In the genomic region with DNA sequence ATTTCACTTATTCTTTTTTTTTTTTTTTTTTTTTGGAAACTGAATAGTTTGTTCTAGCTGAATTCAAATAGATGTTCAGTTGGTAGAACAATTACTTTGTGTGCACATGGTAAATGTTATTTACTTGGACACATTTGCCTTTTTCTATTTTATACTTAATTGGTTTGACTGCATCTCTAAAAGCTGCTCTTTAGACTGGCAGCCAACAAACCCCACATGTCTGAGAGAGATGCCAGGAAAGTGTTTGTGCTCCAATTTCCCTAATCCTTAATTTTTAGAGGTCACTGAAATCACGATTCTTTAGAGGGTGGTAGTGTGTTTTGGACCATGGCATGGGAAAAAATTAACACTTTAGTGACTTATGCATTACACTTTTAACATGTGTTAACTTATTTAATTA, we compare ENCODE assay signal across 30 mouse cellular contexts. TPM values are rescaled to one million over a fixed set of nuclear protein-coding genes. Genes with fewer than 3 reads are reported as not detected.
A peak's percentile ranks its signal among the peaks of the same experiment; 100 is the strongest.
DNase-seq lines count a peak whose midpoint lies in the region; ATAC-seq and TF ChIP-seq lines count a peak whose summit lies in the region.
"Had no signal": no experiment of that assay in that cellular context is flagged by ENCODE, and none has a peak within 500 bp of the region (broad histone marks: within the 10 kb centered on the region; RNA-seq: fewer than 3 reads in every experiment).

No protein-coding gene starts in this region.

- no peaks in the 10 kb centered on the region for H3K36me3 ChIP-seq in forebrain, embryonic 14.5 days (ENCODE audit: control insufficient read depth, insufficient read depth, low read length)
- H3K36me3 ChIP-seq in forebrain, embryonic 15.5 days: no peaks in the 10 kb centered on the region
- H3K36me3 ChIP-seq: forebrain, embryonic 12.5 days; kidney, embryonic 15.5 days; limb, embryonic 10.5 days; liver, embryonic 15.5 days; lung, embryonic 15.5 days; midbrain, embryonic 15.5 days had no signal

- no peak overlapping the region for H3K4me2 ChIP-seq in forebrain, embryonic 14.5 days (ENCODE audit: low read length)
- no peak overlapping the region for H3K4me2 ChIP-seq in forebrain, embryonic 15.5 days (replicated peaks)
- H3K4me2 ChIP-seq: embryonic facial prominence, embryonic 12.5 days; forebrain, embryonic 12.5 days; heart, embryonic 11.5 days; kidney, embryonic 15.5 days; liver, embryonic 15.5 days; lung, embryonic 15.5 days; midbrain, embryonic 15.5 days had no signal

- DNase-seq in forebrain, embryonic 14.5 days (ENCODE audit: low spot score): peak; percentile 64
- peak; percentile 9 for DNase-seq in left cerebral cortex, postnatal 4 days
- no peak for DNase-seq in left cerebral cortex, adult 8-10 months (ENCODE audit: low spot score in 2 of 2)
- peak; percentile 63 to 67 for DNase-seq in layer of hippocampus, adult 2 months (ENCODE audit: low spot score in 2 of 2)
- no peak for DNase-seq in right cerebral cortex, postnatal 10 days (ENCODE audit: low spot score in 2 of 2)
- no peak for DNase-seq in lung, postnatal 36 days
- DNase-seq: adrenal gland, postnatal 10 days; B cell, adult 2 months; cerebellum, adult 11 months; gastrocnemius, postnatal 14 days; heart, adult 11 months; kidney, postnatal 36 days; liver; lung, postnatal 4 days; right cerebral cortex, postnatal 4 days; thymus, postnatal 36 days had no signal

- ATAC-seq in forebrain, embryonic 14.5 days: no peak
- no peak for ATAC-seq in forebrain, embryonic 15.5 days (replicated peaks)
- ATAC-seq: hindbrain, embryonic 16.5 days; intestine, embryonic 16.5 days; midbrain, embryonic 15.5 days had no signal

- intact Hi-C loops in left cerebral cortex, postnatal 4 days (cut with DNase I): loop anchor here (10.0 kb wide), 1 partner anchor 48 kb away; a partner anchor contains a TSS

- TF ChIP-seq CTCF in layer of hippocampus, adult 2 months (conservative IDR thresholded peaks at IDR 0.05): no peak

- H3K27ac ChIP-seq in forebrain, embryonic 14.5 days (ENCODE audit: low read depth, low read length): no peak overlapping the region
- no peak overlapping the region for H3K27ac ChIP-seq in forebrain, embryonic 15.5 days (replicated peaks)
- peak overlapping the region; percentile 81 for H3K27ac ChIP-seq in layer of hippocampus, adult 2 months
- H3K27ac ChIP-seq: embryonic facial prominence, embryonic 12.5 days; forebrain, embryonic 12.5 days; kidney, embryonic 15.5 days; left cerebral cortex, adult 2 months; limb, embryonic 10.5 days; liver, embryonic 15.5 days; lung, embryonic 15.5 days; midbrain, embryonic 15.5 days had no signal

- WGBS in forebrain, embryonic 14.5 days: 4% methylated on average over 1 of the region's 1 CpGs
- WGBS in forebrain, embryonic 15.5 days: 0% methylated on average over 1 of the region's 1 CpGs

- no peak overlapping the region for H3K9ac ChIP-seq in forebrain, embryonic 14.5 days (ENCODE audit: low read length)
- H3K9ac ChIP-seq in forebrain, embryonic 15.5 days (replicated peaks): no peak overlapping the region
- H3K9ac ChIP-seq: embryonic facial prominence, embryonic 12.5 days; forebrain, embryonic 12.5 days; kidney, embryonic 15.5 days; liver, embryonic 15.5 days; lung, embryonic 15.5 days; midbrain, embryonic 15.5 days had no signal

- no peaks in the 10 kb centered on the region for H3K9me3 ChIP-seq in forebrain, embryonic 14.5 days (replicated peaks; ENCODE audit: control insufficient read depth, low read length)
- H3K9me3 ChIP-seq in forebrain, embryonic 15.5 days: no peaks in the 10 kb centered on the region
- H3K9me3 ChIP-seq: embryonic facial prominence, embryonic 12.5 days; forebrain, embryonic 12.5 days; G1E; kidney, embryonic 15.5 days; limb, embryonic 10.5 days; liver, embryonic 15.5 days; lung, embryonic 15.5 days; midbrain, embryonic 15.5 days had no signal

- H3K4me3 ChIP-seq in forebrain, embryonic 14.5 days (ENCODE audit: low read depth, low read length): no peak overlapping the region
- no peak overlapping the region for H3K4me3 ChIP-seq in forebrain, embryonic 15.5 days
- no peak overlapping the region for H3K4me3 ChIP-seq in layer of hippocampus, adult 2 months
- H3K4me3 ChIP-seq: embryonic facial prominence, embryonic 12.5 days; forebrain, embryonic 12.5 days; kidney, embryonic 15.5 days; left cerebral cortex, adult 2 months; limb, embryonic 10.5 days; liver, embryonic 15.5 days; lung, embryonic 15.5 days; midbrain, embryonic 15.5 days had no signal

- H3K27me3 ChIP-seq in forebrain, embryonic 14.5 days (replicated peaks; ENCODE audit: control insufficient read depth, insufficient read depth, low read length): no peaks in the 10 kb centered on the region
- H3K27me3 ChIP-seq in forebrain, embryonic 15.5 days: no peaks in the 10 kb centered on the region
- H3K27me3 ChIP-seq: CH12.LX; embryonic facial prominence, embryonic 12.5 days; forebrain, embryonic 12.5 days; kidney, embryonic 15.5 days; liver, embryonic 15.5 days; lung, embryonic 15.5 days; midbrain, embryonic 15.5 days had no signal

- peaks cover 16% of the 10 kb centered on the region for H3K4me1 ChIP-seq in forebrain, embryonic 14.5 days (ENCODE audit: control insufficient read depth, insufficient read depth, low read length)
- H3K4me1 ChIP-seq in forebrain, embryonic 15.5 days: peaks cover 17% of the 10 kb centered on the region
- H3K4me1 ChIP-seq: kidney, embryonic 15.5 days; liver, embryonic 15.5 days; lung, embryonic 15.5 days had no signal

RNA-seq across cellular contexts. Expression of a gene that starts 44.8 kb away (rescaled TPM):
- 8.6 and 11.5 TPM in 2 replicates for polyA plus RNA-seq in forebrain, embryonic 14.5 days (2014; fragmentation: Nextera tagmentation; extraction: Ambion mirVana)
- polyA plus RNA-seq in forebrain, embryonic 15.5 days (2015; fragmentation: Nextera tagmentation; extraction: Ambion mirVana): 12.9 and 13.0 TPM in 2 replicates
- total RNA-seq in left cerebral cortex, postnatal 4 days (2021): 10 to 100 TPM; 51.3 to 54.1 TPM
- 100 to 1,000 TPM; 128 to 171 (median 150) TPM for total RNA-seq in left cerebral cortex, adult 8-10 months (2022)
- total RNA-seq in layer of hippocampus, adult 2 months (2021): 100 to 1,000 TPM; 237 to 264 TPM

Comparison
In these comparisons a context has a peak if more than half of its experiments do, and no peak if none do; other contexts are left out.
1. DNase-seq: peak in forebrain, embryonic 14.5 days (single experiment), left cerebral cortex, postnatal 4 days (single experiment) and layer of hippocampus, adult 2 months (2 of 2); none in left cerebral cortex, adult 8-10 months (0 of 2), right cerebral cortex, postnatal 10 days (0 of 2) and lung, postnatal 36 days (single experiment).